Mouse (Mus musculus): ENCODE measurements at regions not wholly inside any gene's neighbourhood (a gene's known extent, or its start where the extent isn't known, plus 50 kb on each side); places are given as distances from the start of the nearest gene placed in this dataset.
"Not testable (repeated sequence)": the region's sequence is repeated elsewhere in the genome, so short reads cannot be mapped to it uniquely, and the experiment has no call there.

- Histone ChIP-seq H3K9ac (ENCODE audit: low read depth, low read length) (no peak overlapping the region), H3K36me3 (ENCODE audit: control insufficient read depth, insufficient read depth, low read length) (no peaks in the 10 kb centered on the region), H3K4me2 (ENCODE audit: low read depth, low read length) (no peak overlapping the region), H3K4me1 (ENCODE audit: control insufficient read depth, insufficient read depth, low read length) (no peaks in the 10 kb centered on the region), H3K27ac (ENCODE audit: low read length) (no peak overlapping the region), H3K4me3 (ENCODE audit: low read length) (no peak overlapping the region), H3K9me3 (ENCODE audit: control insufficient read depth, low read length) (no peaks in the 10 kb centered on the region), H3K27me3 (replicated peaks; ENCODE audit: control insufficient read depth, insufficient read depth, low read length) (no peaks in the 10 kb centered on the region)
- 68% methylated on average over 11 of the region's 11 CpGs for WGBS
- no peak for ATAC-seq
Observed at GRCm38 (mm10) chr15:3707089-3708078, 124.1 kb upstream of the Ghr start.

- Histone ChIP-seq H3K9ac (ENCODE audit: low read depth, low read length) (no peak overlapping the region), H3K4me3 (ENCODE audit: low read length) (no peak overlapping the region), H3K36me3 (ENCODE audit: control insufficient read depth, insufficient read depth, low read length) (no peaks in the 10 kb centered on the region), H3K27ac (ENCODE audit: low read length) (no peak overlapping the region), H3K4me2 (ENCODE audit: low read depth, low read length) (no peak overlapping the region), H3K4me1 (ENCODE audit: control insufficient read depth, insufficient read depth, low read length) (no peaks in the 10 kb centered on the region), H3K27me3 (replicated peaks; ENCODE audit: control insufficient read depth, insufficient read depth, low read length) (no peaks in the 10 kb centered on the region), H3K9me3 (ENCODE audit: control insufficient read depth, low read length) (no peaks in the 10 kb centered on the region)
- WGBS, result 59% methylated on average over 4 of the region's 4 CpGs
- peak; percentile 74 for ATAC-seq
Observed at GRCm38 (mm10) chr15:3699234-3699814, 116.0 kb upstream of the Ghr start.

GRCm38 (mm10) chr15:3685254-3685653 lies 102.0 kb upstream of the Ghr start:
- Histone ChIP-seq H3K36me3 (ENCODE audit: control insufficient read depth, insufficient read depth, low read length) (no peaks in the 10 kb centered on the region), H3K9ac (ENCODE audit: low read depth, low read length) (no peak overlapping the region), H3K4me3 (ENCODE audit: low read length) (no peak overlapping the region), H3K4me2 (ENCODE audit: low read depth, low read length) (no peak overlapping the region), H3K27me3 (replicated peaks; ENCODE audit: control insufficient read depth, insufficient read depth, low read length) (no peaks in the 10 kb centered on the region), H3K4me1 (ENCODE audit: control insufficient read depth, insufficient read depth, low read length) (no peaks in the 10 kb centered on the region), H3K9me3 (ENCODE audit: control insufficient read depth, low read length) (no peaks in the 10 kb centered on the region), H3K27ac (ENCODE audit: low read length) (no peak overlapping the region)
- ATAC-seq, result no peak
- WGBS, result 68% methylated on average over 1 of the region's 1 CpGs

- H3K4me1 ChIP-seq (ENCODE audit: control insufficient read depth, insufficient read depth, low read length); H3K27ac ChIP-seq (ENCODE audit: low read length); H3K27me3 ChIP-seq (replicated peaks; ENCODE audit: control insufficient read depth, insufficient read depth, low read length); H3K9me3 ChIP-seq (ENCODE audit: control insufficient read depth, low read length); H3K4me2 ChIP-seq (ENCODE audit: low read depth, low read length); H3K9ac ChIP-seq (ENCODE audit: low read depth, low read length); ATAC-seq; H3K36me3 ChIP-seq (ENCODE audit: control insufficient read depth, insufficient read depth, low read length); H3K4me3 ChIP-seq (ENCODE audit: low read length): not testable (repeated sequence)
- WGBS, result 35% methylated on average over 4 of the region's 4 CpGs
Observed at GRCm38 (mm10) chr15:3677026-3677425, 93.7 kb upstream of the Ghr start.

GRCm38 (mm10) chr15:3672586-3672985 lies 89.3 kb upstream of the Ghr start:
- Histone ChIP-seq H3K27me3 (replicated peaks; ENCODE audit: control insufficient read depth, insufficient read depth, low read length) (no peaks in the 10 kb centered on the region), H3K9ac (ENCODE audit: low read depth, low read length) (no peak overlapping the region), H3K4me2 (ENCODE audit: low read depth, low read length) (no peak overlapping the region), H3K36me3 (ENCODE audit: control insufficient read depth, insufficient read depth, low read length) (no peaks in the 10 kb centered on the region), H3K4me1 (ENCODE audit: control insufficient read depth, insufficient read depth, low read length) (no peaks in the 10 kb centered on the region), H3K27ac (ENCODE audit: low read length) (no peak overlapping the region), H3K4me3 (ENCODE audit: low read length) (no peak overlapping the region), H3K9me3 (ENCODE audit: control insufficient read depth, low read length) (no peaks in the 10 kb centered on the region)
- 79% methylated on average over 2 of the region's 2 CpGs for WGBS
- ATAC-seq, result no peak

GRCm38 (mm10) chr15:3671169-3671568 lies 87.9 kb upstream of the Ghr start:
- no peak overlapping the region for H3K4me3 ChIP-seq (ENCODE audit: low read length)
- no peak for ATAC-seq
- H3K4me2 ChIP-seq (ENCODE audit: low read depth, low read length), result no peak overlapping the region
- H3K27ac ChIP-seq (ENCODE audit: low read length), result no peak overlapping the region
- 81% methylated on average over 3 of the region's 3 CpGs for WGBS
- no peaks in the 10 kb centered on the region for H3K36me3 ChIP-seq (ENCODE audit: control insufficient read depth, insufficient read depth, low read length)
- H3K9ac ChIP-seq (ENCODE audit: low read depth, low read length), result no peak overlapping the region
- H3K27me3 ChIP-seq (replicated peaks; ENCODE audit: control insufficient read depth, insufficient read depth, low read length), result no peaks in the 10 kb centered on the region
- no peaks in the 10 kb centered on the region for H3K9me3 ChIP-seq (ENCODE audit: control insufficient read depth, low read length)
- no peaks in the 10 kb centered on the region for H3K4me1 ChIP-seq (ENCODE audit: control insufficient read depth, insufficient read depth, low read length)

- H3K36me3 ChIP-seq (ENCODE audit: control insufficient read depth, insufficient read depth, low read length), result no peaks in the 10 kb centered on the region
- no peak overlapping the region for H3K9ac ChIP-seq (ENCODE audit: low read depth, low read length)
- H3K9me3 ChIP-seq (ENCODE audit: control insufficient read depth, low read length), result no peaks in the 10 kb centered on the region
- no peak for ATAC-seq
- no peak overlapping the region for H3K27ac ChIP-seq (ENCODE audit: low read length)
- H3K4me2 ChIP-seq (ENCODE audit: low read depth, low read length), result no peak overlapping the region
- H3K4me1 ChIP-seq (ENCODE audit: control insufficient read depth, insufficient read depth, low read length), result no peaks in the 10 kb centered on the region
- WGBS, result 89% methylated on average over 1 of the region's 1 CpGs
- no peak overlapping the region for H3K4me3 ChIP-seq (ENCODE audit: low read length)
- no peaks in the 10 kb centered on the region for H3K27me3 ChIP-seq (replicated peaks; ENCODE audit: control insufficient read depth, insufficient read depth, low read length)
Observed at GRCm38 (mm10) chr15:3669411-3669810, 86.1 kb upstream of the Ghr start.

- no peaks in the 10 kb centered on the region for H3K9me3 ChIP-seq (ENCODE audit: control insufficient read depth, low read length)
- no peak for ATAC-seq
Observed at GRCm38 (mm10) chr15:3668863-3669262, 85.6 kb upstream of the Ghr start.

GRCm38 (mm10) chr15:3648741-3649140 lies 65.4 kb upstream of the Ghr start:
- Histone ChIP-seq H3K27me3 (replicated peaks; ENCODE audit: control insufficient read depth, insufficient read depth, low read length) (no peaks in the 10 kb centered on the region), H3K9me3 (ENCODE audit: control insufficient read depth, low read length) (no peaks in the 10 kb centered on the region), H3K36me3 (ENCODE audit: control insufficient read depth, insufficient read depth, low read length) (no peaks in the 10 kb centered on the region), H3K27ac (ENCODE audit: low read length) (no peak overlapping the region), H3K4me3 (ENCODE audit: low read length) (no peak overlapping the region), H3K4me1 (ENCODE audit: control insufficient read depth, insufficient read depth, low read length) (no peaks in the 10 kb centered on the region), H3K4me2 (ENCODE audit: low read depth, low read length) (no peak overlapping the region), H3K9ac (ENCODE audit: low read depth, low read length) (no peak overlapping the region)
- 60% methylated on average over 1 of the region's 1 CpGs for WGBS
- ATAC-seq, result no peak

More at GRCm38 (mm10) chr15:3668863-3669262, 85.6 kb upstream of the Ghr start:
- H3K9ac ChIP-seq (ENCODE audit: low read depth, low read length), result no peak overlapping the region
- H3K4me2 ChIP-seq (ENCODE audit: low read depth, low read length), result no peak overlapping the region
- no peak overlapping the region for H3K4me3 ChIP-seq (ENCODE audit: low read length)
- H3K27ac ChIP-seq (ENCODE audit: low read length), result no peak overlapping the region
- no peaks in the 10 kb centered on the region for H3K36me3 ChIP-seq (ENCODE audit: control insufficient read depth, insufficient read depth, low read length)
- H3K27me3 ChIP-seq (replicated peaks; ENCODE audit: control insufficient read depth, insufficient read depth, low read length), result no peaks in the 10 kb centered on the region
- 96% methylated on average over 2 of the region's 2 CpGs for WGBS
- no peaks in the 10 kb centered on the region for H3K4me1 ChIP-seq (ENCODE audit: control insufficient read depth, insufficient read depth, low read length)

All from intestine, embryonic 16.5 days (tissue).